Mouse (Mus musculus): ENCODE data around the gene Oaf. TPM values are rescaled to one million over a fixed set of nuclear protein-coding genes. Genes with fewer than 3 reads are reported as not detected.

Oaf gene
- polyA plus RNA-seq, 1 experiment from 2014 or later: 36.2 TPM

GRCm38 (mm10) chr9:43231805-43232204 lies 7.9 kb downstream of the Oaf start:
- WGBS: 27% methylated on average over 4 of the region's 4 CpGs
- Histone ChIP-seq H3K4me2 (ENCODE audit: low read depth, low read length) (peak overlapping the region; percentile 38), H3K9ac (ENCODE audit: low read length) (peak overlapping the region; percentile 68), H3K4me1 (ENCODE audit: control insufficient read depth, insufficient read depth, low read length) (peaks cover 64% of the 10 kb centered on the region), H3K9me3 (replicated peaks; ENCODE audit: control insufficient read depth, low read length) (no peaks in the 10 kb centered on the region), H3K27ac (ENCODE audit: low read length) (peak overlapping the region; percentile 92), H3K4me3 (replicated peaks; ENCODE audit: low read length) (no peak overlapping the region), H3K27me3 (ENCODE audit: control insufficient read depth, insufficient read depth, low read length) (no peaks in the 10 kb centered on the region), H3K36me3 (ENCODE audit: control insufficient read depth, insufficient read depth, low read length) (no peaks in the 10 kb centered on the region)
- peak; percentile 84 for ATAC-seq (ENCODE audit: insufficient read depth, low FRiP score)

- Histone ChIP-seq H3K9me3 (replicated peaks; ENCODE audit: control insufficient read depth, low read length) (no peaks in the 10 kb centered on the region), H3K4me2 (ENCODE audit: low read depth, low read length) (peak overlapping the region; percentile 38), H3K36me3 (ENCODE audit: control insufficient read depth, insufficient read depth, low read length) (no peaks in the 10 kb centered on the region), H3K4me1 (ENCODE audit: control insufficient read depth, insufficient read depth, low read length) (peaks cover 64% of the 10 kb centered on the region), H3K27me3 (ENCODE audit: control insufficient read depth, insufficient read depth, low read length) (no peaks in the 10 kb centered on the region), H3K9ac (ENCODE audit: low read length) (peak overlapping the region; percentile 68), H3K4me3 (replicated peaks; ENCODE audit: low read length) (no peak overlapping the region), H3K27ac (ENCODE audit: low read length) (peak overlapping the region; percentile 92)
- 43% methylated on average over 4 of the region's 4 CpGs for WGBS
- peak; percentile 58 for ATAC-seq (ENCODE audit: insufficient read depth, low FRiP score)
These were observed 8.8 kb downstream of the Oaf start for GRCm38 (mm10) chr9:43230886-43231285.

- no peak for ATAC-seq (ENCODE audit: insufficient read depth, low FRiP score)
- H3K27me3 ChIP-seq (ENCODE audit: control insufficient read depth, insufficient read depth, low read length): no peaks in the 10 kb centered on the region
- no peaks in the 10 kb centered on the region for H3K9me3 ChIP-seq (replicated peaks; ENCODE audit: control insufficient read depth, low read length)
- H3K36me3 ChIP-seq (ENCODE audit: control insufficient read depth, insufficient read depth, low read length): no peaks in the 10 kb centered on the region
- WGBS: 76% methylated on average over 7 of the region's 7 CpGs
- no peak overlapping the region for H3K4me2 ChIP-seq (ENCODE audit: low read depth, low read length)
- H3K27ac ChIP-seq (ENCODE audit: low read length): no peak overlapping the region
- no peak overlapping the region; the same call in 1 of the 2 replicates for H3K9ac ChIP-seq (ENCODE audit: low read length)
- peaks cover 64% of the 10 kb centered on the region for H3K4me1 ChIP-seq (ENCODE audit: control insufficient read depth, insufficient read depth, low read length)
- no peak overlapping the region for H3K4me3 ChIP-seq (replicated peaks; ENCODE audit: low read length)
These were observed 9.7 kb downstream of the Oaf start for GRCm38 (mm10) chr9:43229962-43230361.

- Histone ChIP-seq H3K36me3 (ENCODE audit: control insufficient read depth, insufficient read depth, low read length) (no peaks in the 10 kb centered on the region), H3K27ac (ENCODE audit: low read length) (peak overlapping the region; percentile 7; the same call in 1 of the 2 replicates), H3K4me3 (replicated peaks; ENCODE audit: low read length) (no peak overlapping the region), H3K9me3 (replicated peaks; ENCODE audit: control insufficient read depth, low read length) (no peaks in the 10 kb centered on the region), H3K4me1 (ENCODE audit: control insufficient read depth, insufficient read depth, low read length) (peaks cover 65% of the 10 kb centered on the region), H3K27me3 (ENCODE audit: control insufficient read depth, insufficient read depth, low read length) (no peaks in the 10 kb centered on the region), H3K9ac (ENCODE audit: low read length) (no peak overlapping the region), H3K4me2 (ENCODE audit: low read depth, low read length) (no peak overlapping the region)
- no peak for ATAC-seq (ENCODE audit: insufficient read depth, low FRiP score)
- WGBS: 91% methylated on average over 10 of the region's 10 CpGs
These were observed 10.3 kb downstream of the Oaf start for GRCm38 (mm10) chr9:43229398-43229895.

- 83% methylated on average over 2 of the region's 2 CpGs for WGBS
- Histone ChIP-seq H3K4me2 (ENCODE audit: low read depth, low read length) (no peak overlapping the region), H3K9me3 (replicated peaks; ENCODE audit: control insufficient read depth, low read length) (no peaks in the 10 kb centered on the region), H3K4me3 (replicated peaks; ENCODE audit: low read length) (no peak overlapping the region), H3K4me1 (ENCODE audit: control insufficient read depth, insufficient read depth, low read length) (peaks cover 65% of the 10 kb centered on the region), H3K9ac (ENCODE audit: low read length) (no peak overlapping the region), H3K27me3 (ENCODE audit: control insufficient read depth, insufficient read depth, low read length) (no peaks in the 10 kb centered on the region), H3K27ac (ENCODE audit: low read length) (0 out of 2 replicates have a peak overlapping the region, but pooled peaks have one; percentile 7), H3K36me3 (ENCODE audit: control insufficient read depth, insufficient read depth, low read length) (no peaks in the 10 kb centered on the region)
- ATAC-seq (ENCODE audit: insufficient read depth, low FRiP score): no peak
These were observed 11.0 kb downstream of the Oaf start for GRCm38 (mm10) chr9:43228745-43229144.

GRCm38 (mm10) chr9:43227626-43228025 lies 12.1 kb downstream of the Oaf start:
- Histone ChIP-seq H3K9me3 (replicated peaks; ENCODE audit: control insufficient read depth, low read length) (no peaks in the 10 kb centered on the region), H3K4me2 (ENCODE audit: low read depth, low read length) (no peak overlapping the region), H3K4me1 (ENCODE audit: control insufficient read depth, insufficient read depth, low read length) (peaks cover 56% of the 10 kb centered on the region), H3K9ac (ENCODE audit: low read length) (no peak overlapping the region), H3K36me3 (ENCODE audit: control insufficient read depth, insufficient read depth, low read length) (no peaks in the 10 kb centered on the region), H3K4me3 (replicated peaks; ENCODE audit: low read length) (no peak overlapping the region), H3K27me3 (ENCODE audit: control insufficient read depth, insufficient read depth, low read length) (no peaks in the 10 kb centered on the region), H3K27ac (ENCODE audit: low read length) (no peak overlapping the region)
- WGBS: 73% methylated on average over 8 of the region's 8 CpGs
- no peak for ATAC-seq (ENCODE audit: insufficient read depth, low FRiP score)

- Histone ChIP-seq H3K9ac (ENCODE audit: low read length) (no peak overlapping the region), H3K4me3 (replicated peaks; ENCODE audit: low read length) (no peak overlapping the region), H3K36me3 (ENCODE audit: control insufficient read depth, insufficient read depth, low read length) (no peaks in the 10 kb centered on the region), H3K4me2 (ENCODE audit: low read depth, low read length) (no peak overlapping the region), H3K9me3 (replicated peaks; ENCODE audit: control insufficient read depth, low read length) (no peaks in the 10 kb centered on the region), H3K27ac (ENCODE audit: low read length) (peak overlapping the region; percentile 40; the same call in 1 of the 2 replicates), H3K4me1 (ENCODE audit: control insufficient read depth, insufficient read depth, low read length) (peaks cover 47% of the 10 kb centered on the region), H3K27me3 (ENCODE audit: control insufficient read depth, insufficient read depth, low read length) (no peaks in the 10 kb centered on the region)
- WGBS: 54% methylated on average over 9 of the region's 9 CpGs
- no peak for ATAC-seq (ENCODE audit: insufficient read depth, low FRiP score)
These were observed 13.0 kb downstream of the Oaf start for GRCm38 (mm10) chr9:43226573-43227160.

GRCm38 (mm10) chr9:43225481-43225880 lies 14.2 kb downstream of the Oaf start:
- peak overlapping the region; percentile 44; the same call in 1 of the 2 replicates for H3K27ac ChIP-seq (ENCODE audit: low read length)
- no peaks in the 10 kb centered on the region for H3K9me3 ChIP-seq (replicated peaks; ENCODE audit: control insufficient read depth, low read length)
- H3K4me1 ChIP-seq (ENCODE audit: control insufficient read depth, insufficient read depth, low read length): peaks cover 35% of the 10 kb centered on the region
- no peak overlapping the region for H3K4me2 ChIP-seq (ENCODE audit: low read depth, low read length)
- no peak overlapping the region for H3K4me3 ChIP-seq (replicated peaks; ENCODE audit: low read length)
- 24% methylated on average over 2 of the region's 2 CpGs for whole genome bisulfite sequencing
- H3K36me3 ChIP-seq (ENCODE audit: control insufficient read depth, insufficient read depth, low read length): no peaks in the 10 kb centered on the region
- no peak for ATAC-seq (ENCODE audit: insufficient read depth, low FRiP score)
- H3K27me3 ChIP-seq (ENCODE audit: control insufficient read depth, insufficient read depth, low read length): no peaks in the 10 kb centered on the region
- no peak overlapping the region; the same call in 1 of the 2 replicates for H3K9ac ChIP-seq (ENCODE audit: low read length)

GRCm38 (mm10) chr9:43224771-43225355 lies 14.8 kb downstream of the Oaf start:
- 0 out of 2 replicates have a peak overlapping the region, but pooled peaks have one; percentile 17 for H3K9ac ChIP-seq (ENCODE audit: low read length)
- H3K9me3 ChIP-seq (replicated peaks; ENCODE audit: control insufficient read depth, low read length): no peaks in the 10 kb centered on the region
- no peak overlapping the region for H3K4me3 ChIP-seq (replicated peaks; ENCODE audit: low read length)
- 38% methylated on average over 11 of the region's 11 CpGs for WGBS
- no peak overlapping the region for H3K4me2 ChIP-seq (ENCODE audit: low read depth, low read length)
- peaks cover 29% of the 10 kb centered on the region for H3K4me1 ChIP-seq (ENCODE audit: control insufficient read depth, insufficient read depth, low read length)
- no peaks in the 10 kb centered on the region for H3K36me3 ChIP-seq (ENCODE audit: control insufficient read depth, insufficient read depth, low read length)
- peak overlapping the region; percentile 44; the same call in 1 of the 2 replicates for H3K27ac ChIP-seq (ENCODE audit: low read length)
- no peaks in the 10 kb centered on the region for H3K27me3 ChIP-seq (ENCODE audit: control insufficient read depth, insufficient read depth, low read length)
- ATAC-seq (ENCODE audit: insufficient read depth, low FRiP score): no peak
